Mouse (Mus musculus): ENCODE results near the gene Prph2. TPM values are rescaled to one million over a fixed set of nuclear protein-coding genes. Genes with fewer than 3 reads are reported as not detected.
A peak's percentile ranks its signal among the peaks of the same experiment; 100 is the strongest.

The Prph2 gene
- polyA plus RNA-seq, 1 experiment from 2014 or later = not detected

- H3K9ac ChIP-seq = no peak overlapping the region
- no peaks in the 10 kb centered on the region for H3K36me3 ChIP-seq
- no peak overlapping the region for H3K4me2 ChIP-seq (replicated peaks)
- ATAC-seq (ENCODE audit: low FRiP score, low read depth) = no peak
- no peaks in the 10 kb centered on the region for H3K9me3 ChIP-seq
- WGBS = 87% methylated on average over 6 of the region's 6 CpGs
- H3K4me3 ChIP-seq = no peak overlapping the region
- peaks cover 17% of the 10 kb centered on the region for H3K4me1 ChIP-seq
- H3K27ac ChIP-seq = no peak overlapping the region
- no peaks in the 10 kb centered on the region for H3K27me3 ChIP-seq
Measured at GRCm38 (mm10) chr17:46881728-46882127, 28.5 kb upstream of the Prph2 start.

- Histone ChIP-seq H3K27me3 (no peaks in the 10 kb centered on the region), H3K9me3 (no peaks in the 10 kb centered on the region), H3K4me2 (replicated peaks) (no peak overlapping the region), H3K36me3 (no peaks in the 10 kb centered on the region), H3K4me3 (no peak overlapping the region), H3K27ac (no peak overlapping the region), H3K9ac (0 out of 2 replicates have a peak overlapping the region, but pooled peaks have one; percentile 8), H3K4me1 (peaks cover 20% of the 10 kb centered on the region)
- no peak for ATAC-seq (ENCODE audit: low FRiP score, low read depth)
- 78% methylated on average over 9 of the region's 9 CpGs for WGBS
Measured at GRCm38 (mm10) chr17:46883107-46883506, 27.2 kb upstream of the Prph2 start.

- WGBS = 94% methylated on average over 6 of the region's 6 CpGs
- no peaks in the 10 kb centered on the region for H3K36me3 ChIP-seq
- no peak overlapping the region for H3K4me2 ChIP-seq (replicated peaks)
- H3K4me1 ChIP-seq = peaks cover 26% of the 10 kb centered on the region
- no peak overlapping the region for H3K27ac ChIP-seq
- H3K4me3 ChIP-seq = no peak overlapping the region
- H3K27me3 ChIP-seq = no peaks in the 10 kb centered on the region
- ATAC-seq (ENCODE audit: low FRiP score, low read depth) = no peak
- H3K9ac ChIP-seq = no peak overlapping the region
- H3K9me3 ChIP-seq = no peaks in the 10 kb centered on the region
Measured at GRCm38 (mm10) chr17:46884766-46885165, 25.5 kb upstream of the Prph2 start.

GRCm38 (mm10) chr17:46885218-46885909, 24.9 kb upstream of the Prph2 start:
- Histone ChIP-seq H3K27me3 (no peaks in the 10 kb centered on the region), H3K4me1 (peaks cover 22% of the 10 kb centered on the region), H3K9me3 (no peaks in the 10 kb centered on the region), H3K4me3 (no peak overlapping the region), H3K36me3 (no peaks in the 10 kb centered on the region), H3K27ac (no peak overlapping the region), H3K4me2 (replicated peaks) (no peak overlapping the region), H3K9ac (no peak overlapping the region)
- ATAC-seq (ENCODE audit: low FRiP score, low read depth) = no peak
- WGBS = 78% methylated on average over 11 of the region's 11 CpGs

GRCm38 (mm10) chr17:46885910-46886643, 24.2 kb upstream of the Prph2 start:
- Histone ChIP-seq H3K9ac (no peak overlapping the region), H3K9me3 (no peaks in the 10 kb centered on the region), H3K4me2 (replicated peaks) (no peak overlapping the region), H3K36me3 (no peaks in the 10 kb centered on the region), H3K27me3 (no peaks in the 10 kb centered on the region), H3K4me3 (no peak overlapping the region), H3K4me1 (peaks cover 22% of the 10 kb centered on the region), H3K27ac (no peak overlapping the region)
- WGBS = 49% methylated on average over 17 of the region's 17 CpGs
- ATAC-seq (ENCODE audit: low FRiP score, low read depth) = no peak

- Histone ChIP-seq H3K27ac (peak overlapping the region; percentile 99), H3K9ac (peak overlapping the region; percentile 83), H3K27me3 (no peaks in the 10 kb centered on the region), H3K4me2 (replicated peaks) (peak overlapping the region; percentile 77), H3K9me3 (no peaks in the 10 kb centered on the region), H3K36me3 (peaks cover 14% of the 10 kb centered on the region), H3K4me1 (peaks cover 43% of the 10 kb centered on the region), H3K4me3 (peak overlapping the region; percentile 94)
- no peak for ATAC-seq (ENCODE audit: low FRiP score, low read depth)
- WGBS = 32% methylated on average over 16 of the region's 16 CpGs
Measured at GRCm38 (mm10) chr17:46888511-46889212, 21.6 kb upstream of the Prph2 start.

DNA sequence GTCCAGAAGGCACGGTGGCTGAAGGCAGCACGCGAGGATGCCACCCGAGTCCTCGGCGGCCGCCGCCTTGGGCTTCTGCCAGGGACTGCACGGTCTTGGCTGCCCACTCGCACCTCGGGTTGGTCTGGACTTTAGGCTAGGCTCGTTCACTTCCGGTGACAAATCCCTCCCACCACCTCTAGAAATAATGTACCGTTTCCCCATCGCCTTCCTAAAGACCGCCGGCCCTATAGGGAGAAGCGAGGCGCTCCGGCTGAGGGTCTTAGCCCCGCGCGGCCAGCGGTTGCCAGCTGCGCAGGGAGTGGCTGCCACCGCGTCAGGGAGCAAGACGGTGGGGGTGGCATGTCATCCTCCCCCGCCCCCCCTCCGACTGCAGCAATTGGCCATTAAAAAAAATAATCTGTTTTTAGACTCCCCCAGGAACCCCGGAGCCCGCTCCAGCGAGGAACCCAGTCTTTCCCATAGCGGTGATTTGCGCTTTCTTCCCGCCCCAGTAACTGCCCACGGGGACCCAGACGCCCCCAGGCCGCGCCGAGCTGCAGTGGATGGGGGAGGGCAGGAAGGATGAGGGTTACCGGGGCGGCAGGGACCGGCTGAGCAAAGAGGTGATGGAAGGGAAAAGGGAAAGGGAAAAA, 20.7 kb upstream of the Prph2 start:
- under 1% methylated on average over 44 of the region's 44 CpGs for WGBS
- H3K27me3 ChIP-seq = no peaks in the 10 kb centered on the region
- H3K9me3 ChIP-seq = no peaks in the 10 kb centered on the region

DNA sequence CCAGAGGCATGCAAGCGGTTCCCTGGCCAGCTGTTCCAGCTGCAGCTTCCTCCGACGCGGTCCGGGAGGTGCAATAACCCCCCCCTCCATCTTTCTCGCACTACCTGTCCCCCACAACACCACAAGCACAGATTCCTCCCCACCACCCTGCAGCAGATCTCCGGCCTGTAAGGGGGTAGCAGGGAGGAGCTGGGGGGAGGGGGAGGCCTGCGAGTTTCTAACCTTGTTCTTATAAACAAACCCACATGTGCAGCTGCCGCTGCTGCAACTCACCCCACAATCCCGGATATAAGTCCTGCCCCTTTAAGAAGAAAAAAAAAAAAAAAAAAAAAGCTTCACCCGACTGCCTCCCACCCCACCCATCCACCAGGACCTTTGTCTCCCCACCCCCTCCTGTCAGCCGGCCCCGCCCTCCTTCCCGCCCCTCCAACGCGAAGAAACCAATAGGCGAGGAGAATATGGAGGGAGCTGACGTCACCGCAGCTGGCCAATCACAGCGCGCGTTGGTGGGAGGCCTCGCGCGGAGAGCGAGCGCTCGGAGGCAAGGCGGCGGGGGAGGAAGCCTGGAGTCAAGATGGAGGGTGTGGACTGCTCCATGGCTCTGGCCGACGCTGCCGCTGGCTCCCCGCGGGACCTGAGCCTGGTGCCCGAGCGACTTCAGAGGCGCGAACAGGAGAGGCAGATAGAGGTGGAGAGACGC, 20.0 kb upstream of the Prph2 start, which contains the start of gene Tbcc:
Gene Tbcc (plus strand): TSS at position 569 of the 700 bp plus-strand sequence.
- H3K36me3 ChIP-seq = peaks cover 18% of the 10 kb centered on the region
- H3K9ac ChIP-seq = peak within 1 kb of the TSS; percentile 96
- H3K4me2 ChIP-seq (replicated peaks) = peak within 1 kb of the TSS; percentile 99
- H3K27me3 ChIP-seq = no peaks in the 10 kb centered on the region
- WGBS = under 1% methylated on average over 40 of the region's 40 CpGs
- H3K4me1 ChIP-seq = peaks cover 43% of the 10 kb centered on the region
- peak within 1 kb of the TSS; percentile 99 for H3K27ac ChIP-seq
- no peaks in the 10 kb centered on the region for H3K9me3 ChIP-seq
- ATAC-seq (ENCODE audit: low FRiP score, low read depth) = peak; percentile 92
- H3K4me3 ChIP-seq = peak within 1 kb of the TSS; percentile 94

More for the DNA sequence above, 20.7 kb upstream of the Prph2 start:
- peaks cover 43% of the 10 kb centered on the region for H3K4me1 ChIP-seq
- peaks cover 18% of the 10 kb centered on the region for H3K36me3 ChIP-seq
- peak overlapping the region; percentile 99 for H3K27ac ChIP-seq
- peak; percentile 45 for ATAC-seq (ENCODE audit: low FRiP score, low read depth)
- peak overlapping the region; percentile 94 for H3K4me3 ChIP-seq
- peak overlapping the region; percentile 77 for H3K4me2 ChIP-seq (replicated peaks)
- H3K9ac ChIP-seq = peak overlapping the region; percentile 83

GRCm38 (mm10) chr17:46890843-46891594, 19.2 kb upstream of the Prph2 start:
- H3K27me3 ChIP-seq = no peaks in the 10 kb centered on the region
- WGBS = under 1% methylated on average over 64 of the region's 64 CpGs

DNA sequence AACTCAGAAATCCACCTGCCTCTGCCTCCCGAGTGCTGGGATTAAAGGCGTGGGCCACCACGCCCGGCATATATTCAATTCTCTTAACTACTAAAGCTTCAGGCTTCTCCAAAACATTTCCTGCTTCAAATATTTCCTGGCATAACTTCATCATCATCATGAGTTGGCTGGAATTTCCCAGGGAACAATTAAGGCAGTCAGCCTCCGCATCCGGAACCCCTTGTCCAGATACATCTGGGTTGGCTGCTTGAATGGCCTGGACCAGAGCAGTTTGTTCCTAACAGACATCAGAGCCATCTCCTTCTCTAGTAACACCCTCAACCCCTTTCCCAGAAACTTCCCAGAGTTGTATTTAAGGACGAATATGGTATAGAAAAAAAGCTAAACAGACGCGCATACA, 14.8 kb upstream of the Prph2 start:
- Histone ChIP-seq H3K36me3 (peaks cover 18% of the 10 kb centered on the region), H3K4me1 (peaks cover 21% of the 10 kb centered on the region), H3K4me3 (no peak overlapping the region), H3K27ac (no peak overlapping the region), H3K9me3 (no peaks in the 10 kb centered on the region), H3K9ac (no peak overlapping the region), H3K27me3 (no peaks in the 10 kb centered on the region), H3K4me2 (replicated peaks) (no peak overlapping the region)
- WGBS = 92% methylated on average over 9 of the region's 9 CpGs
- ATAC-seq (ENCODE audit: low FRiP score, low read depth) = no peak

More at GRCm38 (mm10) chr17:46890843-46891594, 19.2 kb upstream of the Prph2 start:
- peak overlapping the region; percentile 96 for H3K9ac ChIP-seq
- ATAC-seq (ENCODE audit: low FRiP score, low read depth) = peak; percentile 8
- H3K4me2 ChIP-seq (replicated peaks) = peak overlapping the region; percentile 99
- peaks cover 38% of the 10 kb centered on the region for H3K4me1 ChIP-seq
- H3K4me3 ChIP-seq = peak overlapping the region; percentile 94
- peaks cover 18% of the 10 kb centered on the region for H3K36me3 ChIP-seq
- no peaks in the 10 kb centered on the region for H3K9me3 ChIP-seq
- peak overlapping the region; percentile 90 for H3K27ac ChIP-seq
